Mouse (Mus musculus) cerebellum, adult 2 months (tissue): ENCODE measurements at regions not wholly inside any gene's neighbourhood (a gene's known extent, or its start where the extent isn't known, plus 50 kb on each side); places are given as distances from the start of the nearest gene placed in this dataset.

Experiments
- CTCF ChIP-seq: fragments of 200-500 bp; IDR thresholded peaks from 2 replicates; pipeline ENCODE4 v1.5.1; 2011; ENCODE audit warnings: low read depth, mild to moderate bottlenecking, control low read depth, low read length, moderate library complexity, borderline replicate concordance; ENCODE audit not compliant: insufficient read depth
- POLR2A ChIP-seq: fragments of 200-500 bp; IDR thresholded peaks from 2 replicates; pipeline ENCODE4 v1.6.1; 2011; ENCODE audit warnings: low read length, control low read depth, borderline replicate concordance; ENCODE audit not compliant: insufficient read depth

- TF ChIP-seq POLR2A (no peak), CTCF (peak; percentile 31; the same call in 1 of the 2 replicates)
Measured at GRCm38 (mm10) chr8:92063333-92063732, 261.5 kb upstream of the Irx3 start.
